Comparison of ENCODE assay signal across 9 mouse cellular contexts in the genomic region with DNA sequence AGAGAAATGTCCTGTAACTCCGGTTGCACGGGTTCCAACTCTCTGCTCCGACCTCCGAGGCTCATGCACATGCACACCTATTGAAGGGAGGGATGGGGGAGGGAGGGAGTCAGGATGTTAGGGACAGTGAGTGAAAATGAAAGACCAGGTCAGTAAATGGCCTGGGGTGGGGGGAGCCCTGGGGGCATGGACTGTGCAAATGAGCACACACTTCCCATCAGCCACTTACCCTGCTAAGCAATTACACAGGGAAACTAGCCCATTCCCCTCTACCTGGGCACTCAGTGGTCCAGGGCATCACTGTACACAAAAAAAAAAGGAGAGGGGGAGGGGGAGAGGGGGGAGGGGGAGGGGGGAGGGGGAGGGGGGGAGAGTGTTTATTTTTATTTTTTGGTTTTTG. TPM values are rescaled to one million over a fixed set of nuclear protein-coding genes. Genes with fewer than 3 reads are reported as not detected.
DNase-seq lines count a peak whose midpoint lies in the region; ATAC-seq and TF ChIP-seq lines count a peak whose summit lies in the region.
"Had no signal": no experiment of that assay in that cellular context is flagged by ENCODE, and none has a peak within 500 bp of the region (broad histone marks: within the 10 kb centered on the region; RNA-seq: fewer than 3 reads in every experiment).

No protein-coding gene starts in this region.

- H3K9me3 ChIP-seq in kidney, embryonic 16.5 days (ENCODE audit: low read length): no peaks in the 10 kb centered on the region
- H3K9me3 ChIP-seq in embryonic facial prominence, embryonic 14.5 days (ENCODE audit: control insufficient read depth, low read length): no peaks in the 10 kb centered on the region
- H3K9me3 ChIP-seq in hindbrain, postnatal 0 days (ENCODE audit: low read length): no peaks in the 10 kb centered on the region
- no peaks in the 10 kb centered on the region for H3K9me3 ChIP-seq in midbrain, embryonic 16.5 days (replicated peaks; ENCODE audit: control insufficient read depth, low read length, poor library complexity, severe bottlenecking)

- H3K4me2 ChIP-seq in kidney, embryonic 16.5 days (replicated peaks; ENCODE audit: low read depth, low read length): peak overlapping the region; percentile 78
- peak overlapping the region; percentile 62 for H3K4me2 ChIP-seq in embryonic facial prominence, embryonic 14.5 days (ENCODE audit: low read depth, low read length)
- H3K4me2 ChIP-seq in hindbrain, postnatal 0 days (ENCODE audit: low read depth, low read length): peak overlapping the region; percentile 70
- peak overlapping the region; percentile 58 for H3K4me2 ChIP-seq in midbrain, embryonic 16.5 days (ENCODE audit: low read length)

- peak overlapping the region; percentile 73 for H3K4me3 ChIP-seq in kidney, embryonic 16.5 days (ENCODE audit: low read length)
- peak overlapping the region; percentile 63 for H3K4me3 ChIP-seq in embryonic facial prominence, embryonic 14.5 days (ENCODE audit: low read depth, low read length)
- peak overlapping the region; percentile 45; the same call in 1 of the 2 replicates for H3K4me3 ChIP-seq in hindbrain, postnatal 0 days (ENCODE audit: low read length)
- no peak overlapping the region for H3K4me3 ChIP-seq in midbrain, embryonic 16.5 days (ENCODE audit: low read depth, low read length)

- no peak for ATAC-seq in kidney, embryonic 16.5 days (ENCODE audit: low FRiP score, low TSS enrichment)
- ATAC-seq in embryonic facial prominence, embryonic 14.5 days (ENCODE audit: low read depth): no peak
- no peak for ATAC-seq in hindbrain, postnatal 0 days
- no peak for ATAC-seq in midbrain, embryonic 16.5 days
- no peak for ATAC-seq in cerebellum, adult (ENCODE audit: insufficient number of reproducible peaks, low FRiP score, low TSS enrichment)

- H3K27me3 ChIP-seq in kidney, embryonic 16.5 days (ENCODE audit: insufficient read depth, low read length): no peaks in the 10 kb centered on the region
- H3K27me3 ChIP-seq in embryonic facial prominence, embryonic 14.5 days (replicated peaks; ENCODE audit: control insufficient read depth, insufficient read depth, low read length): no peaks in the 10 kb centered on the region
- H3K27me3 ChIP-seq in hindbrain, postnatal 0 days (ENCODE audit: insufficient read depth, low read length): no peaks in the 10 kb centered on the region
- H3K27me3 ChIP-seq in midbrain, embryonic 16.5 days (ENCODE audit: control insufficient read depth, insufficient read depth, low read depth, low read length): no peaks in the 10 kb centered on the region

- no peaks in the 10 kb centered on the region for H3K36me3 ChIP-seq in kidney, embryonic 16.5 days (ENCODE audit: insufficient read depth, low read length)
- H3K36me3 ChIP-seq in embryonic facial prominence, embryonic 14.5 days (ENCODE audit: control insufficient read depth, insufficient read depth, low read length): no peaks in the 10 kb centered on the region
- no peaks in the 10 kb centered on the region for H3K36me3 ChIP-seq in hindbrain, postnatal 0 days (ENCODE audit: insufficient read depth, low read length)
- H3K36me3 ChIP-seq in midbrain, embryonic 16.5 days (ENCODE audit: control insufficient read depth, insufficient read depth, low read length): no peaks in the 10 kb centered on the region

- no peak overlapping the region for H3K27ac ChIP-seq in kidney, embryonic 16.5 days (ENCODE audit: low read length)
- H3K27ac ChIP-seq in embryonic facial prominence, embryonic 14.5 days (replicated peaks; ENCODE audit: low read depth, low read length): no peak overlapping the region
- H3K27ac ChIP-seq in hindbrain, postnatal 0 days: no peak overlapping the region
- no peak overlapping the region for H3K27ac ChIP-seq in midbrain, embryonic 16.5 days (ENCODE audit: low read length)

- H3K9ac ChIP-seq in kidney, embryonic 16.5 days (replicated peaks; ENCODE audit: low read length): no peak overlapping the region
- H3K9ac ChIP-seq in embryonic facial prominence, embryonic 14.5 days (ENCODE audit: low read depth, low read length): peak overlapping the region; percentile 56; the same call in 1 of the 2 replicates
- H3K9ac ChIP-seq in hindbrain, postnatal 0 days (replicated peaks; ENCODE audit: low read length): no peak overlapping the region
- H3K9ac ChIP-seq in midbrain, embryonic 16.5 days (ENCODE audit: low read depth, low read length): no peak overlapping the region

- H3K4me1 ChIP-seq in kidney, embryonic 16.5 days (ENCODE audit: insufficient read depth, low read length): peaks cover 12% of the 10 kb centered on the region
- no peaks in the 10 kb centered on the region for H3K4me1 ChIP-seq in embryonic facial prominence, embryonic 14.5 days (ENCODE audit: control insufficient read depth, insufficient read depth, low read length)
- no peaks in the 10 kb centered on the region for H3K4me1 ChIP-seq in hindbrain, postnatal 0 days (ENCODE audit: insufficient read depth, low read length)
- no peaks in the 10 kb centered on the region for H3K4me1 ChIP-seq in midbrain, embryonic 16.5 days (ENCODE audit: control insufficient read depth, insufficient read depth, low read length)

- 77% methylated on average over 4 of the region's 4 CpGs for WGBS in kidney, embryonic 16.5 days
- WGBS in embryonic facial prominence, embryonic 14.5 days: 73% methylated on average over 4 of the region's 4 CpGs
- WGBS in hindbrain, postnatal 0 days: 86% methylated on average over 4 of the region's 4 CpGs
- WGBS in midbrain, embryonic 16.5 days: 84% methylated on average over 4 of the region's 4 CpGs

- DNase-seq in kidney, postnatal 25 days: no peak
- no peak for DNase-seq in embryonic facial prominence, embryonic 14.5 days (ENCODE audit: low spot score)
- DNase-seq in hindbrain, postnatal 0 days (ENCODE audit: low spot score): no peak
- no peak for DNase-seq in embryo, embryonic 10.5 days (ENCODE audit: low spot score)
- DNase-seq in gastrocnemius, adult 18-20 months (ENCODE audit: low spot score): no peak
- DNase-seq: cerebellum, adult 11 months had no signal

- TF ChIP-seq CTCF in hindbrain, postnatal 0 days (IDR thresholded peaks at IDR 0.05; ENCODE audit: low read depth): no peak

RNA-seq across cellular contexts. Expression of a gene that starts 0.7 kb away (rescaled TPM):
- polyA plus RNA-seq in kidney, embryonic 16.5 days (2015; fragmentation: Nextera tagmentation; extraction: Ambion mirVana): 4.5 and 4.8 TPM in 2 replicates
- polyA plus RNA-seq in embryonic facial prominence, embryonic 14.5 days (2014; fragmentation: Nextera tagmentation; extraction: Ambion mirVana): 10.5 and 16.7 TPM in 2 replicates
- total RNA-seq in hindbrain, postnatal 0 days (2014; rRNA removed): 2.7 and 6.3 TPM in 2 replicates
- 2.1 and 3.0 TPM in 2 replicates for polyA plus RNA-seq in hindbrain, postnatal 0 days (2015; fragmentation: Nextera tagmentation; extraction: Ambion mirVana)
- polyA plus RNA-seq in midbrain, embryonic 16.5 days (2015; fragmentation: Nextera tagmentation; extraction: Ambion mirVana): 1.2 and 1.6 TPM in 2 replicates
- 10 to 100 TPM in 1 of 2 experiments, 1 to 10 TPM in 1; 6.7 to 13.8 TPM for total RNA-seq in gastrocnemius, adult 18-20 months (2021)

RNA-seq across cellular contexts. Expression of a gene that starts 0.8 kb away (rescaled TPM):
- polyA plus RNA-seq in kidney, embryonic 16.5 days (2015; fragmentation: Nextera tagmentation; extraction: Ambion mirVana): 2.6 and 2.7 TPM in 2 replicates
- 4.4 and 5.7 TPM in 2 replicates for polyA plus RNA-seq in embryonic facial prominence, embryonic 14.5 days (2014; fragmentation: Nextera tagmentation; extraction: Ambion mirVana)
- total RNA-seq in hindbrain, postnatal 0 days (2014; rRNA removed): 1.2 and 1.8 TPM in 2 replicates
- 0.80 and 1.6 TPM in 2 replicates for polyA plus RNA-seq in hindbrain, postnatal 0 days (2015; fragmentation: Nextera tagmentation; extraction: Ambion mirVana)
- 1.0 and 1.1 TPM in 2 replicates for polyA plus RNA-seq in midbrain, embryonic 16.5 days (2015; fragmentation: Nextera tagmentation; extraction: Ambion mirVana)
- total RNA-seq in gastrocnemius, adult 18-20 months (2021): 10 to 100 TPM in 1 of 2 experiments, 1 to 10 TPM in 1; 7.9 to 13.9 TPM

RNA-seq across cellular contexts. Expression of a gene that starts 27.2 kb away (rescaled TPM):
- 132 and 138 TPM in 2 replicates for polyA plus RNA-seq in kidney, embryonic 16.5 days (2015; fragmentation: Nextera tagmentation; extraction: Ambion mirVana)
- 112 and 113 TPM in 2 replicates for polyA plus RNA-seq in embryonic facial prominence, embryonic 14.5 days (2014; fragmentation: Nextera tagmentation; extraction: Ambion mirVana)
- 24.7 and 37.7 TPM in 2 replicates for total RNA-seq in hindbrain, postnatal 0 days (2014; rRNA removed)
- 98.8 and 98.9 TPM in 2 replicates for polyA plus RNA-seq in hindbrain, postnatal 0 days (2015; fragmentation: Nextera tagmentation; extraction: Ambion mirVana)
- 88.5 and 93.4 TPM in 2 replicates for polyA plus RNA-seq in midbrain, embryonic 16.5 days (2015; fragmentation: Nextera tagmentation; extraction: Ambion mirVana)
- total RNA-seq in gastrocnemius, adult 18-20 months (2021): 10 to 100 TPM; 44.2 to 47.3 TPM

RNA-seq across cellular contexts. Expression of a gene that starts 30.3 kb away (rescaled TPM):
- 22.5 and 24.0 TPM in 2 replicates for polyA plus RNA-seq in kidney, embryonic 16.5 days (2015; fragmentation: Nextera tagmentation; extraction: Ambion mirVana)
- polyA plus RNA-seq in embryonic facial prominence, embryonic 14.5 days (2014; fragmentation: Nextera tagmentation; extraction: Ambion mirVana): 18.3 and 19.6 TPM in 2 replicates
- 19.6 and 21.2 TPM in 2 replicates for total RNA-seq in hindbrain, postnatal 0 days (2014; rRNA removed)
- polyA plus RNA-seq in hindbrain, postnatal 0 days (2015; fragmentation: Nextera tagmentation; extraction: Ambion mirVana): 10.4 and 11.2 TPM in 2 replicates
- polyA plus RNA-seq in midbrain, embryonic 16.5 days (2015; fragmentation: Nextera tagmentation; extraction: Ambion mirVana): 12.7 and 13.9 TPM in 2 replicates
- total RNA-seq in gastrocnemius, adult 18-20 months (2021): 1 to 10 TPM; 8.8 to 8.9 TPM
